Mouse (Mus musculus) myocyte (in vitro differentiated cells): ENCODE data around the gene Cpn2. TPM values are rescaled to one million over a fixed set of nuclear protein-coding genes. Genes with fewer than 3 reads are reported as not detected.

Experiments
- H3K27me3 ChIP-seq: one replicate; pipeline ENCODE4 v1.6.1; 2011; ENCODE audit not compliant: control insufficient read depth, insufficient read depth, insufficient read length
- H3K36me3 ChIP-seq: one replicate; pipeline ENCODE4 v1.6.1; 2011; ENCODE audit not compliant: control insufficient read depth, insufficient read depth
- H3K4me2 ChIP-seq: one replicate; pipeline ENCODE4 v1.6.1; 2011; ENCODE audit warnings: low read depth, control low read depth
- H3K4me3 ChIP-seq: one replicate; pipeline ENCODE4 v1.5.1; 2011; ENCODE audit warnings: mild to moderate bottlenecking, control low read depth, moderate library complexity
- H3K79me2 ChIP-seq: one replicate; pipeline ENCODE4 v1.6.1; 2011; ENCODE audit not compliant: control insufficient read depth, insufficient read depth
- H3ac ChIP-seq: one replicate; pipeline ENCODE4 v1.6.1; 2011; ENCODE audit not compliant: control insufficient read depth, insufficient read length
- CEBPB ChIP-seq: IDR thresholded peaks from 2 replicates; pipeline ENCODE4 v1.6.1; 2011; ENCODE audit warnings: mild to moderate bottlenecking, moderate library complexity; ENCODE audit not compliant: poor library complexity, insufficient read depth, severe bottlenecking
- E2F4 ChIP-seq: IDR thresholded peaks from one replicate; pipeline ENCODE4 v1.6.1; 2011; ENCODE audit warnings: mild to moderate bottlenecking, control low read depth, moderate library complexity; ENCODE audit not compliant: insufficient read depth
- MAX ChIP-seq: IDR thresholded peaks from one replicate; pipeline ENCODE4 v1.6.1; 2011; ENCODE audit warnings: low read depth, mild to moderate bottlenecking, control low read depth
- MYOD1 ChIP-seq, 3 experiments: IDR thresholded peaks; one replicate each; pipeline ENCODE4 v1.6.1; 2011; ENCODE audit warnings: control low read depth in 2 of 3, low read depth in 2 of 3, mild to moderate bottlenecking in 2 of 3, moderate library complexity in 1 of 3; ENCODE audit not compliant: insufficient read length in 2 of 3, control insufficient read depth in 1 of 3
- MYOG ChIP-seq, 3 experiments: IDR thresholded peaks; one replicate each; pipeline ENCODE4 v1.6.1; 2011; ENCODE audit warnings: control low read depth in 2 of 3, low read depth in 2 of 3, mild to moderate bottlenecking in 2 of 3; ENCODE audit not compliant: insufficient read length in 2 of 3, control insufficient read depth in 1 of 3, insufficient read depth in 1 of 3
- POLR2A ChIP-seq: IDR thresholded peaks from one replicate; pipeline ENCODE4 v1.6.1; 2011; ENCODE audit warnings: low read depth, mild to moderate bottlenecking, control low read depth, moderate library complexity; ENCODE audit not compliant: insufficient read length
- POLR2AphosphoS2 ChIP-seq: IDR thresholded peaks from one replicate; pipeline ENCODE4 v1.6.1; 2011; ENCODE audit warnings: low read depth, control low read depth; ENCODE audit not compliant: insufficient read length
- REST ChIP-seq: IDR thresholded peaks from one replicate; pipeline ENCODE4 v1.6.1; 2011; ENCODE audit warnings: mild to moderate bottlenecking, control low read depth, moderate library complexity; ENCODE audit not compliant: insufficient read depth, insufficient read length
- SRF ChIP-seq: IDR thresholded peaks from one replicate; pipeline ENCODE4 v1.6.1; 2011; ENCODE audit warnings: low read depth; ENCODE audit not compliant: control insufficient read depth, insufficient read length
- TCF12 ChIP-seq: IDR thresholded peaks from one replicate; pipeline ENCODE4 v1.6.1; 2011; ENCODE audit warnings: mild to moderate bottlenecking, control low read depth; ENCODE audit not compliant: poor library complexity, insufficient read depth, severe bottlenecking
- TCF3 ChIP-seq: IDR thresholded peaks from one replicate; pipeline ENCODE4 v1.6.1; 2011; ENCODE audit warnings: low read depth, control low read depth; ENCODE audit not compliant: insufficient read length
- USF1 ChIP-seq: IDR thresholded peaks from one replicate; pipeline ENCODE4 v1.6.1; 2011; ENCODE audit warnings: low read depth, mild to moderate bottlenecking, control low read depth, moderate library complexity
- polyA plus RNA-seq: library from polyadenylated mRNA; unstranded; fragments of >200 nt; fragmentation: generic; extraction: Trizol; gene quantifications from one replicate; pipeline ENCODE4 v1.2.1, GENCODE M21; 2012; ENCODE audit warnings: missing spikeins

Gene Cpn2
- polyA plus RNA-seq, 1 experiment, result not detected

GRCm38 (mm10) chr16:30213644-30214043, 53.7 kb downstream of the Cpn2 start:
- Histone ChIP-seq H3K4me2 (no peak overlapping the region), H3K79me2 (no peaks in the 10 kb centered on the region), H3K27me3 (no peaks in the 10 kb centered on the region), H3ac (no peak overlapping the region), H3K36me3 (no peaks in the 10 kb centered on the region), H3K4me3 (no peak overlapping the region)
- TF ChIP-seq REST (no peak), MYOG (IDR thresholded peaks at IDR 0.05; ENCODE audit: control insufficient read depth in 1 of 3, insufficient read depth in 1 of 3, insufficient read length in 2 of 3, low read depth in 2 of 3) (no peak)

DNA sequence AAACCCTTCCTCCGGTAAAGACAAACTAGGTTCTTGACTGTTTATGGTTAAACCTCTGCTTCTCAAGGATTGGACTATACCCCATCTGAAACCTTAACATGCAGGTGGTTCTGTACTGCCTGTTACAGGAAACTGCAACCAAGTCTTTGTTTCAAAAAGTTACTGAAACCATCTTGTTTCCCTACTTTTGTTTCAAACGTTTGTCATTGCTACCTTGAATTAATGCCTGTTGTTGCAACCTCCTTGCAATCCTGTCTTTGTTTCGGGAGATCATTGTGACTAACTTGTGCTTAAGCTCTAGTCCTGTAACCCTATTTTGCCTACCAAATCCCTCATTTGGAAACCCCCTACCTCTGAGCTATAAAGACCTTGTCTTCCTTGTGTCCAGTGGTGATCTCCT, 55.3 kb downstream of the Cpn2 start:
- Histone ChIP-seq H3K79me2 (no peaks in the 10 kb centered on the region), H3K36me3 (no peaks in the 10 kb centered on the region), H3ac (no peak overlapping the region), H3K27me3 (no peaks in the 10 kb centered on the region), H3K4me3 (no peak overlapping the region), H3K4me2 (no peak overlapping the region)
- TF ChIP-seq MYOD1 (IDR thresholded peaks at IDR 0.05; ENCODE audit: control insufficient read depth in 1 of 3, insufficient read length in 2 of 3, low read depth in 2 of 3) (no peak), SRF (no peak), TCF12 (no peak), E2F4 (no peak), MYOG (IDR thresholded peaks at IDR 0.05; ENCODE audit: control insufficient read depth in 1 of 3, insufficient read depth in 1 of 3, insufficient read length in 2 of 3, low read depth in 2 of 3) (no peak), POLR2AphosphoS2 (no peak), USF1 (no peak), POLR2A (no peak), CEBPB (no peak)

- H3K4me2 ChIP-seq, result no peak overlapping the region
- TF ChIP-seq MAX (no peak), TCF3 (no peak)
- no peaks in the 10 kb centered on the region for H3K27me3 ChIP-seq
- H3K4me3 ChIP-seq, result no peak overlapping the region
- no peaks in the 10 kb centered on the region for H3K36me3 ChIP-seq
- no peaks in the 10 kb centered on the region for H3K79me2 ChIP-seq
- H3ac ChIP-seq, result no peak overlapping the region
These were observed 58.0 kb downstream of the Cpn2 start for GRCm38 (mm10) chr16:30209264-30209663.

DNA sequence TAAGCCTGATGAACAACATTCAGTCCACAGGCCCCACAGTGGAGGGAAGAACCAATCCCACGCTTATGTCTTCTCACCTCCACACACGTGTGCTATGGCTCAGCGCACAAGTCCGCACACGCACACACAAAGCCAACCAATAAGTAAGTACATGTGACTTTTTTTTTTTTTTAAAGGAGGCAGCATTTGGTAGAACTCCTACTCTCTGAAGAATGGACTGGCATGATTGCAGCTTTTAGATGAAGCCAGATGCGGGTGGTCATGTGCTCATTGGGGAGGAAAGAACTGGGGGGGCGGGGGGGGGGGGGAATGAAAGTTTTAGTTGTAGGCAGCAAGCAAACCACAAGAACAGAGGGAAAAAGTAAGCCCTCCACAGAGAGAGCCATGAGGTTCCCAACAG, 59.3 kb downstream of the Cpn2 start:
- Histone ChIP-seq H3K36me3 (no peaks in the 10 kb centered on the region), H3K79me2 (no peaks in the 10 kb centered on the region), H3K4me2 (no peak overlapping the region), H3K27me3 (no peaks in the 10 kb centered on the region), H3ac (no peak overlapping the region), H3K4me3 (no peak overlapping the region)
- TF ChIP-seq SRF, result no peak
- TF ChIP-seq REST, result no peak
- TF ChIP-seq CEBPB, result no peak
- TF ChIP-seq MYOG (IDR thresholded peaks at IDR 0.05; ENCODE audit: control insufficient read depth in 1 of 3, insufficient read depth in 1 of 3, insufficient read length in 2 of 3, low read depth in 2 of 3), result no peak
- TF ChIP-seq TCF3, result no peak
- TF ChIP-seq MYOD1 (IDR thresholded peaks at IDR 0.05; ENCODE audit: control insufficient read depth in 1 of 3, insufficient read length in 2 of 3, low read depth in 2 of 3), result no peak
- TF ChIP-seq MAX, result no peak

DNA sequence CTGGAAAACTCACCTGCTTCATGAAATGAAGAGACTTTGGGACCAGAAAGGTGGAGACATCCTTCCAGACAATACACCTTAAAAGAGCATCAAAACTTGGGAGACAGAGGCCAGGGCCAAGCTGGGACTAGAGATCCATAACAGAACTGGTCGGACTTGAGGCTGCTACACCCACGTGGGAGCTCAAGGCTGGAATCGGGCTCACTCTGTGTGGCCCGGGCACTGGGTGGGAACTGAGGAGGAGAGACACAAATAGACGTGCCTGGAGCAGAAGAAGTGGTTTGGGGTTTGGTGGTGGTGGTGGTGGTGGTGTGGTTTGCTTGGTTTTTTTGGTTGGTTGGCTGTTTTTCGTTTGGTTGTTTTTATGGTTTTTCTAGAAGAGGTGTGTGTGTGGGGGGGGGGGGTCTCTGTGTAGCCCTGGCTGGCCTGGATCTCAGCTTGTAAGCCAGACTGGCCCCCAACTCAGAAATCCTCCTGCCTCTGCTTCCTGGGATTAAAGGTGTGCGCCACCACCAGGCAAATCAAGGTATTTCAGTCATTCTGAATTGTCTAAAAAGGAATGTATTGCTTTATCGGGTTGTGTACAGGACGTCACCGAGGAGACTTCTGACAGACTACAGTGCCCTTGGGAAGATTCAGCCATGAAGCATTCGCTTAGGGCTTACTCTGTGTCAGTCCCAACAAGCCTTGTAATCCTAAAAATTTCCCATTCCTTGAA, 60.0 kb downstream of the Cpn2 start:
- no peaks in the 10 kb centered on the region for H3K27me3 ChIP-seq
- H3K79me2 ChIP-seq, result no peaks in the 10 kb centered on the region
- H3K4me2 ChIP-seq, result no peak overlapping the region
- no peak overlapping the region for H3ac ChIP-seq
- no peak for TF ChIP-seq MYOG (IDR thresholded peaks at IDR 0.05; ENCODE audit: control insufficient read depth in 1 of 3, insufficient read depth in 1 of 3, insufficient read length in 2 of 3, low read depth in 2 of 3)
- TF ChIP-seq POLR2AphosphoS2, result no peak
- no peak for TF ChIP-seq SRF
- no peak overlapping the region for H3K4me3 ChIP-seq
- H3K36me3 ChIP-seq, result no peaks in the 10 kb centered on the region

Other genes with a start within 250 kb of the Cpn2 start
- gene Hes1, start 203.1 kb downstream of the Cpn2 start, polyA plus RNA-seq, result 35.8 TPM
- 0.04 TPM for gene Lrrc15, start 15.8 kb upstream of the Cpn2 start, polyA plus RNA-seq
- gene Gp5, start 43.3 kb upstream of the Cpn2 start, polyA plus RNA-seq, result 0.50 TPM
- 53.4 TPM for gene Atp13a3, start 138.5 kb upstream of the Cpn2 start, polyA plus RNA-seq